Mouse (Mus musculus) bone marrow, adult 2 months (tissue): ENCODE measurements around the gene Rpgrip1l.

Experiments used
- CTCF ChIP-seq: fragments of 200-500 bp; IDR thresholded peaks from 2 replicates; pipeline ENCODE4 v1.5.1; 2011; ENCODE audit warnings: low read length, control low read depth; ENCODE audit not compliant: control insufficient read depth, insufficient read depth
- POLR2A ChIP-seq: fragments of 200-500 bp; IDR thresholded peaks from 2 replicates; pipeline ENCODE4 v1.6.1; 2011; ENCODE audit warnings: low read depth, mild to moderate bottlenecking, control low read depth, low read length, borderline replicate concordance; ENCODE audit not compliant: control insufficient read depth

GRCm38 (mm10) chr8:91326946-91327345, 13.9 kb upstream of the Rpgrip1l start:
- TF ChIP-seq POLR2A: no peak
- no peak for TF ChIP-seq CTCF
